Mouse (Mus musculus) embryonic stem cell, embryonic (primary cell): ENCODE measurements around the gene Usp20.

Source experiments
- CTCF ChIA-PET, 4 experiments: fragments of 300-600 bp in 2 of 4; fragments of 350-600 bp in 2 of 4; sonication (Branson Sonifier 250); formaldehyde crosslinking; loops; one replicate each; lab custom pipeline; 2022; ENCODE audit warnings: inconsistent platforms in 2 of 4; lab: Charles Lee
- POLR2A ChIA-PET, 4 experiments: fragments of 300-600 bp in 2 of 4; fragments of 350-600 bp in 2 of 4; sonication (Branson Sonifier 250); formaldehyde crosslinking; loops; one replicate each; lab custom pipeline; 2022; ENCODE audit warnings: antibody characterized with exemption in 4 of 4, inconsistent platforms in 1 of 4; lab: Charles Lee

Gene Usp20

GRCm38 (mm10) chr2:31013371-31014120 is 31.5 kb downstream of the Usp20 start:
- ChIA-PET POLR2A (interaction anchor here in 3 of 4 experiments (0.6 to 2.4 kb wide), 10 partner anchors 9 to 148 kb away, joined by 3 to 10 read pairs (median 4); partner anchors contain the start of gene Fnbp1 (in 1 of the 3)), CTCF (interaction anchor here in 3 of 4 experiments (0.6 to 3.5 kb wide), 4 partner anchors 11 to 845 kb away, joined by 3 to 15 read pairs (median 6); no protein-coding TSS in a partner anchor)

GRCm38 (mm10) chr2:31017625-31018317 is 35.7 kb downstream of the Usp20 start:
- POLR2A ChIA-PET, result interaction anchor here in 2 of 4 experiments (0.6 to 3.3 kb wide), 25 partner anchors 10 to 355 kb away, joined by 3 to 15 read pairs (median 3); partner anchors contain the start of genes BC005624 (in 1 of the 2), Fnbp1 (in 1 of the 2), Gpr107 (in 1 of the 2) and Usp20 (in 1 of the 2)

GRCm38 (mm10) chr2:31018519-31018918 is 36.4 kb downstream of the Usp20 start:
- ChIA-PET CTCF (interaction anchor here in 3 of 4 experiments (0.6 to 2.2 kb wide), 8 partner anchors 22 to 628 kb away, joined by 3 to 9 read pairs (median 4); partner anchors contain the start of gene Gpr107 (in 1 of the 3)), POLR2A (interaction anchor here in 3 of 4 experiments (0.5 to 3.3 kb wide), 37 partner anchors 9 to 354 kb away, joined by 3 to 15 read pairs (median 4); partner anchors contain the start of genes Fnbp1 (in 2 of the 3), Gpr107 (in 2 of the 3), BC005624 (in 1 of the 3) and Usp20 (in 1 of the 3))

More at GRCm38 (mm10) chr2:31017625-31018317, 35.7 kb downstream of the Usp20 start:
- CTCF ChIA-PET, result interaction anchor here in 3 of 4 experiments (0.5 to 2.2 kb wide), 5 partner anchors 40 to 281 kb away, joined by 3 to 9 read pairs (median 4); partner anchors contain the start of gene Gpr107 (in 1 of the 3)

- CTCF ChIA-PET, result interaction anchor here in 3 of 4 experiments (0.5 to 2.2 kb wide), 10 partner anchors 23 to 629 kb away, joined by 3 to 9 read pairs (median 4); partner anchors contain the start of gene Gpr107 (in 1 of the 3)
These were observed 36.9 kb downstream of the Usp20 start for GRCm38 (mm10) chr2:31019011-31019410.

GRCm38 (mm10) chr2:31020202-31020601 is 38.1 kb downstream of the Usp20 start:
- ChIA-PET CTCF (interaction anchor here in 2 of 4 experiments (1.1 to 1.2 kb wide), 2 partner anchors 130 to 131 kb away, joined by 3 read pairs; no protein-coding TSS in a partner anchor), POLR2A (interaction anchor here in 3 of 4 experiments (0.6 to 3.3 kb wide), 12 partner anchors 9 to 143 kb away, joined by 3 to 15 read pairs (median 3); partner anchors contain the start of genes BC005624 (in 1 of the 3), Fnbp1 (in 1 of the 3), Gpr107 (in 1 of the 3) and Usp20 (in 1 of the 3))

More at GRCm38 (mm10) chr2:31019011-31019410, 36.9 kb downstream of the Usp20 start:
- POLR2A ChIA-PET, result interaction anchor here in 3 of 4 experiments (0.5 to 3.3 kb wide), 33 partner anchors 9 to 238 kb away, joined by 3 to 15 read pairs (median 4); partner anchors contain the start of genes Fnbp1 (in 2 of the 3), Gpr107 (in 2 of the 3), BC005624 (in 1 of the 3) and Usp20 (in 1 of the 3)

- ChIA-PET CTCF (interaction anchor here in 3 of 4 experiments (0.6 to 2.6 kb wide), 10 partner anchors 11 to 282 kb away, joined by 3 to 15 read pairs (median 4); partner anchors contain the start of gene Gpr107 (in 2 of the 3)), POLR2A (interaction anchor here in 2 of 4 experiments (0.9 to 1.6 kb wide), 5 partner anchors 10 to 142 kb away, joined by 3 to 4 read pairs (median 4); no protein-coding TSS in a partner anchor)
These were observed 41.9 kb downstream of the Usp20 start for GRCm38 (mm10) chr2:31023940-31024339.

- ChIA-PET CTCF (interaction anchor here (0.5 to 2.6 kb wide), 20 partner anchors 10 to 763 kb away, joined by 3 to 15 read pairs (median 4); partner anchors contain the start of gene Gpr107 (in 2 of the 4)), POLR2A (interaction anchor here in 2 of 4 experiments (0.6 to 1.6 kb wide), 9 partner anchors 11 to 141 kb away, joined by 3 to 4 read pairs (median 4); no protein-coding TSS in a partner anchor)
These were observed 42.7 kb downstream of the Usp20 start for GRCm38 (mm10) chr2:31024618-31025370.

GRCm38 (mm10) chr2:31025458-31025857 is 43.4 kb downstream of the Usp20 start:
- ChIA-PET CTCF (interaction anchor here in 3 of 4 experiments (0.9 to 2.6 kb wide), 9 partner anchors 10 to 148 kb away, joined by 3 to 15 read pairs (median 4); partner anchors contain the start of gene Gpr107 (in 1 of the 3)), POLR2A (interaction anchor here in 2 of 4 experiments (0.6 to 1.6 kb wide), 7 partner anchors 11 to 117 kb away, joined by 3 to 4 read pairs (median 3); partner anchors contain the start of gene Fnbp1 (in 1 of the 2))

- ChIA-PET CTCF (interaction anchor here (0.6 to 1.0 kb wide), 5 partner anchors 41 to 646 kb away, joined by 3 to 5 read pairs (median 3); partner anchors contain the start of gene Fnbp1 (in 1 of the 4)), POLR2A (interaction anchor here in 3 of 4 experiments (0.5 to 1.6 kb wide), 8 partner anchors 8 to 138 kb away, joined by 3 to 14 read pairs (median 3); no protein-coding TSS in a partner anchor)
These were observed 44.6 kb downstream of the Usp20 start for GRCm38 (mm10) chr2:31026642-31027041.

- ChIA-PET CTCF (interaction anchor here in 2 of 4 experiments (0.6 to 0.8 kb wide), 2 partner anchors 103 to 143 kb away, joined by 3 read pairs; no protein-coding TSS in a partner anchor), POLR2A (interaction anchor here in 2 of 4 experiments (0.6 to 1.5 kb wide), 6 partner anchors 10 to 778 kb away, joined by 3 to 5 read pairs (median 3); partner anchors contain the start of gene Ntmt1 (in 1 of the 2))
These were observed 49.9 kb downstream of the Usp20 start for GRCm38 (mm10) chr2:31031972-31032371.

- ChIA-PET CTCF (interaction anchor here in 1 of 4 experiments (0.6 to 0.7 kb wide), 2 partner anchors 14 to 399 kb away, joined by 3 read pairs; no protein-coding TSS in a partner anchor), POLR2A (interaction anchor here in 3 of 4 experiments (0.5 to 2.0 kb wide), 11 partner anchors 9 to 114 kb away, joined by 3 to 7 read pairs (median 4); partner anchors contain the start of gene Fnbp1 (in 1 of the 3))
These were observed 54.7 kb downstream of the Usp20 start for GRCm38 (mm10) chr2:31036811-31037210.

- ChIA-PET POLR2A (interaction anchor here (0.6 to 5.8 kb wide), 16 partner anchors 12 to 124 kb away, joined by 3 to 54 read pairs (median 3); partner anchors contain the start of gene Gpr107 (in 1 of the 4)), CTCF (interaction anchor here (0.5 to 1.2 kb wide), 10 partner anchors 9 to 169 kb away, joined by 3 to 7 read pairs (median 4); partner anchors contain the start of gene Fnbp1 (in 1 of the 4))
These were observed 58.0 kb downstream of the Usp20 start for GRCm38 (mm10) chr2:31040043-31040442.

GRCm38 (mm10) chr2:31040487-31040886 is 58.4 kb downstream of the Usp20 start:
- POLR2A ChIA-PET, result interaction anchor here in 3 of 4 experiments (0.9 to 9.0 kb wide), 18 partner anchors 11 to 124 kb away, joined by 3 to 77 read pairs (median 4); no protein-coding TSS in a partner anchor
- CTCF ChIA-PET, result interaction anchor here (0.5 to 1.2 kb wide), 8 partner anchors 9 to 169 kb away, joined by 3 to 7 read pairs (median 3); partner anchors contain the start of gene Fnbp1 (in 1 of the 4)

GRCm38 (mm10) chr2:31041386-31041785 is 59.3 kb downstream of the Usp20 start:
- CTCF ChIA-PET, result interaction anchor here in 3 of 4 experiments (0.5 to 1.2 kb wide), 4 partner anchors 14 to 1460 kb away, joined by 3 to 4 read pairs (median 3); no protein-coding TSS in a partner anchor
- POLR2A ChIA-PET, result interaction anchor here in 3 of 4 experiments (0.5 to 9.0 kb wide), 26 partner anchors 10 to 510 kb away, joined by 3 to 77 read pairs (median 4); partner anchors contain the start of gene Fnbp1 (in 1 of the 3)

GRCm38 (mm10) chr2:31042881-31043280 is 60.8 kb downstream of the Usp20 start:
- ChIA-PET POLR2A (interaction anchor here (0.6 to 9.0 kb wide), 33 partner anchors 10 to 1823 kb away, joined by 3 to 77 read pairs (median 5); partner anchors contain the start of genes Fnbp1 (in 1 of the 4), Ntmt1 (in 1 of the 4) and Tor1b (in 1 of the 4)), CTCF (interaction anchor here in 1 of 4 experiments (1.3 kb wide), 1 partner anchor 17 kb away, joined by 4 read pairs; no protein-coding TSS in a partner anchor)
